Mouse (Mus musculus): ENCODE data around the gene Clic4. TPM values are rescaled to one million over a fixed set of nuclear protein-coding genes. Genes with fewer than 3 reads are reported as not detected.

Clic4 gene
- polyA plus RNA-seq (2017; shearing (Covaris generic)), result 1 to 10 TPM; 7.0 to 8.0 TPM

DNA sequence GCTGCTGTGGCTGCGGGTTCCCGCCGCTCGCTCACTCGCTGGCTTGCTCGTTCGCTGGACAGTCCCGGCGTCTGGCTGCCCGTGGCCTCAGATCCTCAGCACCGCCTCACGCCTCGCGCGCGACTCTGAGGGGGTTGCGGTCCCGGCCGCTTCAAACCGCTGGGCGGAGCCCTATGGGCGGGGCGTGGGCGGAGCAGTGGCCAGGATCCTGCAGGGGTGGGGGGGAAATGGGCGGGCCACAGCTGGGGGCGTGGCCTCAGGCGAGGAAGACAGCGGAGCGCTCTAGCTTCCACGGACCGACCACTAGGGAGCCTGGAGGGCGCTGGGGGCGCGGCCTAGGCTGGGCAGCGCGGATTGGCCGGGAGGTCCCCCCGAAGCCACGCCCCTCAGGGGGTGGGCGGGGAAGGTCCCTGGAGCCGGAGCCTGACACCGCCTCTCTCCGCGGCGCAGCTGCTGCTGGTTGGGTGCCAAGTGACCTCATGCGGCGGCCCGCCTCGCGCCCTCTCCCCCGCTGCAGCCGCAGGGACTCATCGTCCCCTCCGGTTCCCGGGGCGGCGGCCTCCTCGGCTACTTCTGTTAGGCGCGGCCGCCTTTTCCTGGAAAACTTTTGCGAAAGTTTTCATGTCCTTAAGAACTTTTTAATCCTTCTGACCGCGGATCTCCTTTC lies at the start of gene Clic4:
Gene Clic4 (minus strand): TSS at position 175 of the 667 bp plus-strand sequence.
- peak; percentile 96 for ATAC-seq

DNA sequence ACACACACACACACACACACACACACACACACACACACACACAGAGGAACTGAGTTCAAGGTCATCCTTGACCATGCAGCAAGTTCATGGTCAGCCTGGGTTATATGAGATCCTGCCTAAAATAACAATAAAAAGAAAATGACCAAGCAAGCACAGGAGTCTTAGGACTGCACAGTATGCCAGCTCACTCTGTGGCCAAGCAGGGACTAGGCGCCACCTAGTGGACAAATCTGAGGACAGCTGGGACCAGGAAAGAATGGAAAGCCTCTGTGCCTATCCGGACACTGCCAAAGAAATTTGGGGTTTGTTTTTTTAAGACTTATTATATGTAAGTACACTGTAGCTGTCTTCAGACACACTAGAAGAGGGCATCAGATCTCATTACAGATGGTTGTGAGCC lies 45.4 kb upstream of the Clic4 start:
- ATAC-seq, result no peak

DNA sequence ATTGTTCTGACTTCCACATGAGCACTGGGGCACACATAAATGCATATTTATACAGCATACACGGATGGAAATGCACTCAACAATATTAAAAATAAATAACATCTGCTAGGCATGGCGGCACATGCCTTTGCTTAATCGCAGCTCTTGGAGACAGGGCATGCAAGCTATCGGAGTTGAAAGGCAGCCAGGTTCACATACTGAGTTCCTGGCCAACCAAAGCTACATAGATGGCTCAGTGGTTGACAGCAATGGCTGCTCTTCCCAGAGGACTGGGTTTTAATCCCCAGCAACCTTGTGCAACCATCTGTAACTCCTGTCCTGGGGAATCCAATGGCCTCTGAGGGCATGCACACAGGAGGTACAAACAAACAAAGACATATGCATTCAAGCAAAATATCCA lies 44.9 kb upstream of the Clic4 start:
- no peak for ATAC-seq

DNA sequence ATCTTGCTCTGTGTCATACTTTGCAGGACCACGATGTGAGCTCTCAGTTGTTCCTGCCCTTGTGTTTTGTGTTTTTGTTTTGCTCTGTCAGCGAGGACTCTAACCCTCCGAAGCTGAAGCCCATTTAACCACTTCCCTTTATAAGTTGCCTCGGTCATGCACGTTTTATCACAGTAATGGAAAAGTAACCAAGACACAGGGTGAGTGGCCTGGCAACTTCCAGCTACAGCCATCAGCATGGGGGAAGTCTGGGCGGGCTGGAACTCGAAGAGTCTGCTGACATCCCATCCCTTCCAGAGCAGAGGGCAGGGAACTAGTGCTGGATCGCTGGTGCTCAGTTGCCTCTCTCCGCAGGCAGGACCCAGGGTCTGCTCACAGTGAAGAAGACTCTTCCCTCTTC lies 42.7 kb upstream of the Clic4 start:
- no peak for ATAC-seq

DNA sequence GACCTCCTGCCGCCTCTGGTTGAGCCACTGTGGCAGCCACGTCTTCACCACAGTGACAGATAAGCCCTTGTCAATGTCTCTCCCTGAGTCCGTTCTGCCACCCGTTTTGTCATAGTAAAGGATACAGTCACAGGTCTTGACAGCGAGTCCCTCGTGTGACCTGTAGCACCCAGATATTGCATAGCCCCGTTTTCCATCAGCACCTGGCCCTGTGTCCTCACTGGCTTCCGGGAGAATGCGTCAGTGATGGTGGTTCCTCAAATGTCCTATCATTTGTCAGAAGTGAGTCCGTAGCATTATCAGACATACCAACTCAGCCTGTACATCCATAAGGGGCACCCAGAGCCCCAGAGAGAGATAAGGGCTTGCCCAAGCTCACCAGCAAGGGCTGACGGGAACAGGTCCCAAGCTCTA lies 41.8 kb upstream of the Clic4 start:
- ATAC-seq, result no peak

DNA sequence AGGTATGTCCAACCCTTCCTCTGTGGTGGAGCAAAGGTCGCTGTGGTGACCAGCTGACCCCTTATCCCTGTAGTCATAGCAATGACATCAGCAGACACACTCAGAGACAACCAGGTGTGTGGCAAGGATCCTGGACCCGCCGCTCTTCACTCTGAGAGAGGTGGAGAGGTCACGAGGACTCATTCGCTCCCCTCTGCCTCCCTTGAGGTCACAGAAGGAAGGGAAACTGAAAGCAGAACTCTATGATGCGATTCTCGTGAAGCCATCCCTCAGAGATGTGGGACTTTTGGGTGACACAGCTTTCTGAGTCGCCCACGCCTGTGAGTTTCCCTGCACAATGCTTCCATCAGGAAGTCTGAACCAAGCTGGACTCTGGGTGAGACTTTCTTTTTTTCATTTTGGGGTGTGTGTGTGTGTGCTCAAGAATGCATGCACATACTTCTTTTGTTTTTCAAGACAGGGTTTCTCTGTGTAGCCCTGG lies 41.2 kb upstream of the Clic4 start:
- ATAC-seq, result peak; percentile 95

DNA sequence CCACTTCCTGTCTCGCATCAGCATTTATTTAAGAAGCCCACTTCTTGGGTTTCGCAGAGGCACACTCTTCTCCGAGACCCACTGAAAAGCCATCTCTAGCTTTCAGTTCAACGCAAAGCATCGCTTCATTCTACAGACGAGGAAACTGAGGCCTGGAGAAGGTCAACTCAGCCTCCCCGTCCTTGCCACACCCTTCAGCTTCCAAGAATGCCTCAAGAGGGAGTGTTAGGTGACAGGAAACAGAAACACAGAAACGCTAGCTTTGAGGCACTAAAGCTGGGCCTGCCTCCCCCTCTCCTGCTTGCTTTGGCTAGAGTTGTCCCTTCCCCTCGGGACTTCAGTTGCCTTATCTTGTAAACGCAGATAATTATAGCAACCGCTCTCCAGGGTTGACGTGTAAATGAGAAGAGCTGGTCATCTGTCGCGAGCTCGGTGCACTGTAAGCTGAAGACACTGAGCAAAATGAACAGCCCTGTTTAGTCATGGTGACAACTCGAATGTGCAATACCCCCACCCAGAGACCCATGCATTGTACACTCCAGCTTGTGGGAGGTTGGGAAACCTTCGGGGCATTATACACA lies 40.6 kb upstream of the Clic4 start:
- peak; percentile 9 for ATAC-seq

DNA sequence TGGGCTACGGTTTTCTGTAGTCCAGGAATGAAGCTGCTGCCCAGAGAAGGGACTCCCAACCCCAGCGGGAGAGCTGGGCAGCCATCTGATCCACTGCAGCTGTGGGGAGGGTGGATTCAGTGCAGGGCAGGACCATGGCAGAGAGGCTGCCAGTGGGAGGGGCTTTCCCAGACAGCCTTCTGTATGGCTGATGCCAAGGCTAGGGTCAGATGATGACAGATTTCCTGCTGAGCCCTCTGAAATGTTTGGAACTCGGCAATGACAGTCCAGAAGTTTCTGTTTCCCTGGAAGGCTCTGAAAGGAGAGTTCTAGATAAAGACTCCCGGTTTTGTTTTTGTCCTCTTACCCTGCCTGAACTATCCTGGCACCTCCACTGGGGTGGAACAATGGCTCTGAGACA lies 40.1 kb upstream of the Clic4 start:
- ATAC-seq, result no peak

DNA sequence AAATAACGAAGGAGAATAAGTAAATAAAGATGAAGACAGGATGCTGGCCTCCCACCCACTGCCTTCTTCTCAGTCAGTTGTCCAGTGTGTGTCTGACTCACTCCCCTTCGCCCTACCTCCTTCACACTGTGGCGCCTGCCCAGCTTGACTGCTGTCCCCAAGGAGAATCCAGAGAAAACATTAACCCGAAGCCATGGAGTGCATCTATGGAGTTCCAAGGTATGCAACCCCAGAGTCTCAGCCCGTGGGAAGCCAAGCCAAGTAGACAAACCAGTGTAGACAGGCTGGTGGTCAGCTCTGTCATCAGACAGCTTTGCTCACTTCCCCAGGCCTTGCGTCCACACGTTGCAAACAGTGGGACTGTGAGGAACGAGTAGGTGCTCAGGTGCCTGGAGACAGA lies 37.8 kb upstream of the Clic4 start:
- ATAC-seq, result no peak

DNA sequence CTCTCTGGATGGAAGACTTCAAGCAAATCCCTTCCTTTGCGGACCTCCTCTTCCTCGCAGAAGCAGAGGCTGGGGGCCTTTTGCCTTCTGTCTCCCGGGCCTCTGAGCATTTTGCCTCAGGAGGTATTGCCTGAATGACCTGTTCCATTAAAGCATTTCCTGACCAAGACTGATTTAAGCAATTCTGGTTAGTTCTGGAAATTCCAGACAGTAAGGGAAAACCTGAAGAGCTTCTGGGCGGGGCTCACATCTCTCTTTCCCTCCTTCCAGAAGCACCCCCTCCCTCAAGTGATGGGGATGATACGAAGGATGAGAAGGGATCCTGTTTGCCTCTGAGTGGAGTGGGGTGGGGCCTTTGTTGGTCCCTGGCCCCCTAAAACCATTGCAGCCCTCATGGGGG lies 37.1 kb upstream of the Clic4 start:
- no peak for ATAC-seq

DNA sequence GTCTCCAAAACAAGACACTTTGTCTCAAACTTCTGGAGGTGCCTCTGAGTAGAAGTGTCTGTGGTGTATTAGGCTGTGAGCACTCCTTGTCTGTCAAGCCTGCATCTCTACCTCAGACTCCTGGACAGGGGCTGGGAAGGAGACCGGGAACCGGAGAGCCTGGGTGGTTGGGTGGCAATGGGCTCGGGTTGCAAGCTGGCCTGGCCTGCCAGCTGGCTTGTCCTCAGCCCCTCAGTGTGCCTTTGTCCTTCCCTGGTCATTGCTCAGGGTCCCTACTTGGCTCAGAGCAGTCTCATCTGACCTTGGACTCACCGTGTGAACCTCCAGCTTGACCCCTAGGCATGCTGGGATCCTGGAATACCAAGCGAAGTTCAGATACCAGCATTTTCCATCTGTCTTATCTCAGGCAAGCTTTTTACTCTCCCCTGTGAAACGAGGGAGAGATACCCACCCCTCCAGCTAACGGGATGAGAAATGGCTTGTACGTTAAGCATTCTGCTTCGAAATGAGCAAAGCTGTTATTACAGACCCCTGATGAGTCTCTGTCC lies 36.6 kb upstream of the Clic4 start:
- no peak for ATAC-seq

DNA sequence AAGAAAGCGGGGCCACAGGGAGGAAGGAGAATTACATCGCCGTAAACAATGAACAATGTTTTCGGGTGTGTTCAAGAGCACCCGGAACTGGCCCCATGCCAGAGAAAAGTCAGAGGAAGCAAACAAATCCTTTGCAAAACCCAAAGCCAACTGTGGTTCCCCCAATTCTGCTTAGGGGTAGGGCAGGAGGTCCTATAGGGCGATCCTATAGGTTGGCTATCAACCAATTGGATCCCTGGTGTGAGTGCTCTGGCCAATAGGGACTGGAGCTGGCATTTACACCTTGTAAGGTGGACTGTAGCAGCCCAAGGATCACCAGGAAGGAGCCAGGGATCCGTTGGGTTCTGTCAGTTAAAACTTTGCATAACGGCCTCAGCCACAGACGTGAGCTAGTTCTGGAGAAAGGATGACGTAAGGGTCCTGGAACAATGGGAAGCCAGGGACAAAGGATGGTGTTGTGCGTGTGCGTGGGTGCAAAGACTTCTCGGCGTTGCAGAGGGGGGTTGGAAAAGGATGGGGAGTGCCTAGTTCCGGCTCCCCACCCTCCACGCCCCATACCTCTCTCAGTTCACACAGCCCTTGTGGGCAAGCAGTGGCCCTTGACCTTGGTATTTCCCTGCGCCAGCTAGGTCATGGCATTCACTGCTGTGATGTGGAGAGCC lies 34.5 kb upstream of the Clic4 start:
- ATAC-seq, result no peak

DNA sequence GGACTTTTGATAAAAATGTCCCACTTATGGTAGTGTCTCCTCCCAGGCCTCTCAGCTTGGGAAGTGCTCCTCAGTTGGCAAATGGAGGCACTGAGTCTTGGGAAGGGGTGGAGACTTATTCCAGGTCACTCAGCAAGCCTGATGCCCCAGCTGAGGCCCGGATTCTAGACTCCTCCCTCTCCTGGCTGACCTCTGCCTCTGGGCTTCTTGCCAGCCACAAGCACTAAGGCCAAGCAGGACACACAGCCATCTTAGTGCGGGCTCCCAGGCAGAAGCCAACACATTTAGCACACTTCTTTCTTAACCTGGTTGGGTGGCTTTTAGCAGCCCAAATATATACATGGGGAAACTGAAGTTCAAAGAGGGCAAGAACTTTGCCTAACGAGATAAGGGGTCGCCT lies 33.9 kb upstream of the Clic4 start:
- no peak for ATAC-seq

DNA sequence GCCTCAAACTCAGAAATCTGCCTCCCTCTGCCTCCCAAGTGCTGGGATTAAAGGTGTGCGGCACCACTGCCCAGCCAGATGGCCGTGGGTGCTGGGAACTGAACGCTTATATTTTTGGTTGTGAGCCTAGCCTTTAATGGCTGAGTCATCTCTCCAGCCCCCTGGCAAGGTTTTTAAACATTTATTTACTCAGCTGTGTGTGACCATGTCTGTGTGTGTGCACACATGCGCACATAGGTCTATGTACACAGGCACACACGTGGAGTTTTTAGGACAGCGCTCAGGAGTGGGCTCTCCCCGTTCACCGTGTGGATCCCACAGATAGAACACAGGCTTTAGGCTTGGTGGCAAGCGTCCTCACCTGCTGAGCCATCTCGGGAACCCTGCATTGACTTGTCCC lies 29.6 kb upstream of the Clic4 start:
- ATAC-seq, result no peak

DNA sequence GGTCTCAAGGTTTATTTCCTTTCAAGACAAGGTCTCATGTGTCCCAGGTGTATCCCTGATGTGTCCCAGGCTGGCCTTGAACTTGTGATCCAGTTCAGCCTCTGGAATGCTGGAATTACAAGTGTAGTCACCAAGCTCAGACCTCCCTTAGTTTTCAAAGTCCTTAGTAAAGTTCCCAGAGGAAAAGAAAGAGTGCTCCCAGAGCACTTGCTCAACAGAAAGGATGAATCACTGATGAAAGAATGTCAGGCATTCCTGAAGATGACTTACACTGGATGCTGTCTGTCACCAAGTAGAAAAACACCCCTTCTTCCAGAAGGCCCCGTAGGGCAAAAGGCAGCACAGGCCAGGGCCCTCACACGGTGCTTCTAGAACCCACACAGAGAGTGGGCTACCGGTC lies 28.6 kb upstream of the Clic4 start:
- no peak for ATAC-seq

DNA sequence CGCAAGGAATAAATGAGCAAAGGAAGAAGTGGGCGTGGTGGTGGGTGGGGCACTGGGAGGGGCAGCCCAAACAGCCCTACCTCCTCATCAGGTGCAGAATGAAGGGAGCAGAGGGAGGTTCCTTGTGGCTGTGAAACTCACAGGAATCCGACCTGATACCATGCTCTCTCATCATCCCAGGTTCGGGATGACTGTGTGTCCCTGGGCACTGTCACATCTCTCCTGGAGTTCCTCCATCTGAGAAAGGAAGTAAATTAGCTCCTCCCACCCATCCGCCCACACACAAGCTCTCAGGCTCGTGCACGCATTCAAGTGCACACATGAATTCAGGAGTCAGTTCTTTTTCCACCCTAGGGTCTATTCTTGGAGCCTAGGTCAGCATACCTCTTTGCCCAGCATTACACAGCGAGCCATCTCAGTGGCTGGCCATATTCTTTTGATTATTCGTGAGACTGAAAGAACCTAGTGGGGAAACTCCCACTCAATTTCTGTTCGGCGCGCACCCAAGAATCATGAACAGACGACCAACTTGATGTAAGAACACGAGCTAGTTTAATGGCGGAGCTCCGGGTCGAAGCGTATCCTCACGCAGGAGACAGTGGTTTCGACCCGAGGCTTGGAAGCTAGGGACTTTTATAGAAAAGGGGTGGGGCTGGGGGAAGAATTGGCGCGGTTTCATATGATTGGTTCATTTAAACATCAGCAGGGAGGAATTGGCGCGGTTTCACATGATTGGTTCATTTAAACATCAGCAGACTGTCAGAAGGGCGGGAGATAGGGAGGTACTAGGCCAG lies 27.8 kb upstream of the Clic4 start:
- ATAC-seq, result no peak

DNA sequence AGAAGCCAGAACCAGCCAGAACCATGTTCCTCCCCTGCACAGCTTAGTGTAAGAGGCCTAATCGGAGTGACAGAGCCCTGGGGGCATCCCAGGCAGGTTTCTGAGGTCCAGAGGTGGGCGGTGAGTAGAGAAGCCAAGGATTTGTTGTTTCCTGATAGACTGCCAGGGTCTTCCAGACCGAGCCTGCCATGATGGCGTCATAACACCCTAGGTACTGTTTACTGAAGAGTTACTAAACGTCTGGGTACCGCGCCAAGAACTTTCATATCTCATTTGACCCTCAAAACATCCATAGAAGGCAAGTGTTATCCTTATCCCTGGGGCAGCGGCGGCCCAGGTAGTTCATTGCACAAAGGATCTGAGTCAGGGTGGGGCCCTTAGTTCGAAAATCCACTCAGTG lies 26.1 kb upstream of the Clic4 start:
- ATAC-seq, result no peak

DNA sequence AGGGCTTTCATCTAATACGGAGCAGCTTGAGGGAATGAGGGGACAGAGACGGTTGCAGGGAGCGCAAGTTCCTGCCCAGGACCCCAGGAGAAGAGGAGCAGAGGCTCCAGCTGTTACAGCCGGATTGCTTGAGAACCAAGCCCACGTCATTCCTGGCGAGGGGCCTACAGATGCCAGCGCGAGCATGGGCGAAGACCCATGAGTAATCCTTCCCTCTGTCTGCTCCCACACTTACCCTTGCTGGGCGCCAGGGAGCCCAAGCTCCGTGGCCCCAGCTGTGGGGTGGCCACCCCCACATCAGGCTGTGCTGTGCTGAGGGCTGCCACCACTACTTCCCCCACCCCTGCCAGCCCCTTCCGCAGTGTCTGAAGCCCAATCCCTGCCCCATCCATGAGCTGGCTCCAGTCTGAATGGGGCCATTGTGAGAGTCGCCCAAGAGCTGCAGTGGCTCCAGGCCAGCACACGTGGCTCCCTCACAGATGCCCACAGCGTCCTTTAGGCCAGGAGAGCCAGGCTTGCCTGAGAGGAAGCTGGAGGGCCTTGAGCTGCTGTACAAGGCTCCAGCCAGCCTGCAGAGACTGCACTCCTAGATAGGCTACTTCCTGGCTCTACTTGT lies 25.4 kb upstream of the Clic4 start:
- no peak for ATAC-seq

DNA sequence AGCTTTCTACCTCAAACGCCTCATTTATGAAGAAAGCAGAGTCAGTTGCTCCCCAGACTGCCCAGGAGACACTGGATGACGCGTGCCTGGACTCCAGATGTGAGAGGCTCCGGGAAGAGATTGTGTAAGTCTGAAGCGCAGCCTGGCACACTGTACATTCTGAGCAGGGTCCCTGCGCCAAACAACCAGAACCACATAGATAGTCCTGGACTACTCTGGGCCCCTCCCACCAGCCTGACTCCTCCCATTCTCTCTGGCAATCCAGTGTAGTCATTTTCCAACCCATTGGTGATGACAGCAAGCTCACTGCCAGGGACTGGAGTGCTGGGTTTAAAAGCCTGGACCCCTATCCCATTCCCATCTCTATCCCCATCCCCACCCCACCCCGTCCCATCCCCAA lies 24.5 kb upstream of the Clic4 start:
- no peak for ATAC-seq

DNA sequence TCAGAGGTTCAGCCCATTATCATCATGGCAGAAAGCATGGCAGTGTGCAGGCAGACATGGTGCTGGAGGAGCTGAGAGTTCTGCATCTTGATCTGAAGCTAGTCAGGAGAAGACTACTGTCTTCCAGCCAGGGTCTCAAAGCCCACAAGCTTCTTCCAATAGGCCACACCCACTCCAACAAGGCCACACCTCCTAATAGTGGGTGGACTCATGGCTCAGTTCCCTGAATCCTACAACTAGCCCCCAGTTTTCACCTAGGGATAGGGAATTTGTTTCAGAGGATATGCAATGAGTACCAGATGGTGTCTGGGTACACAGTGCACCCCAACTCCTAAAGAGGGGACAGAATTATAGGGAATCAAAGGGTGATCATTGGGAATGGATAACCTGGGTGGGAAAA lies 24.0 kb upstream of the Clic4 start:
- ATAC-seq, result no peak

DNA sequence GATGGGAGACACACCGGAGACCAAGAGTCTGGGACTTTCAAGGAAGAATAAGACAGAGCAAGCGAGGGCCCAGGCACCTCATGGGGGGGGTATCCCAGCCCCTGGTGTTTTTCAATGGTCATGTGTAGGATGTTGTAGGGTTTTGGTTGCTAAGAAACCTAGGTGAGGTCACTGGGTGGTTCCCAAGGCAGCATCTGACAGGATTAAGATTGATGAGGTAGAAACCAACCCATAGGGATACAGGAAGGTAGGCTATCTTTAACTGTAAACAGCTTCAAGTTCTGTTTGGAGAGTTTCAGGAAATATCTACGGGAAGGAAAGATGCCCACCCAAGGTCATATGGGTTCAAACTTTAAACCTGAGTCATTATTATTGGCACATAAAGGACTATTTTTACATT lies 21.2 kb upstream of the Clic4 start:
- no peak for ATAC-seq

DNA sequence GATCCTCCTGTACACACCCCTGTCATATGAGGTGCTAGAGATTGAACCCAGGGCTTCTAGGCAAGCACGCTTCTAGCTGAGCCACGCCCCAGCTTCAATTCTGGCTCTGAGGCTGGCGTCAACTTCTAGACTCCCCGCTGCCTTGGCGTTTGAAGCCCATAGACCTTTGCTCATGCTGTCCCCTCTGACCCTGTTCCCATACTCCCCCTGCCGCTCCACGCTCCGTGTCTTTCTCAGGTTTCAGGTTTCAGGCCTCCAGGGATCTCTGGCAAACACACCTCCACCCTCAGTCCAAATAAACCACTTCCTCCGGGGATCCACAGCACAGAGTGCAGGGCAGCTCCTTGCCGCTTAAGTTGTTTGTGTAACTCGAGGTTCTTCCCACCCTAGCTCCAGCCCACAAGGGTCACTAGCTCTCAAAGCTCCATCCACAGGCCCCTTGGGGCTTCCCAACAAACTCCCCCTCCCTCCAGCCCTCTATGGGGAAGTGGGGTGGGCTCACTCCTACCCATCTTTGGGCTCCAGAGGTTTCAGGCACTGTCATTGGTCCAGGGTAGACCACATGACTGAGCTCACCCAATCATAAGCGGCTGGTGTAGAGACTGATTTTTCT lies 20.0 kb upstream of the Clic4 start:
- peak; percentile 82 for ATAC-seq

Measured in CD4-positive, CD25-positive, alpha-beta regulatory T cell, adult 4 months (primary cell).